Mouse (Mus musculus): ENCODE data around the gene Fam173a. TPM values are rescaled to one million over a fixed set of nuclear protein-coding genes. Genes with fewer than 3 reads are reported as not detected.

The Fam173a gene
- total RNA-seq, 2 experiments from 2014 or later = 7.7 to 14.8 TPM

- no peak for ATAC-seq (replicated peaks; ENCODE audit: low FRiP score, poor library complexity, severe bottlenecking)
Observed at GRCm38 (mm10) chr17:25806507-25806906, 13.8 kb upstream of the Fam173a start.

GRCm38 (mm10) chr17:25802825-25803517 lies 10.3 kb upstream of the Fam173a start:
- ATAC-seq (replicated peaks; ENCODE audit: low FRiP score, poor library complexity, severe bottlenecking) = no peak

- ATAC-seq (replicated peaks; ENCODE audit: low FRiP score, poor library complexity, severe bottlenecking) = peak; percentile 74
Observed at GRCm38 (mm10) chr17:25801029-25801428, 8.3 kb upstream of the Fam173a start.

GRCm38 (mm10) chr17:25796951-25797369 lies 4.3 kb upstream of the Fam173a start, which contains the start of gene Metrn:
TSS of gene Metrn (minus strand) at chr17:25797136.
- peak; percentile 83 for ATAC-seq (replicated peaks; ENCODE audit: low FRiP score, poor library complexity, severe bottlenecking)

- ATAC-seq (replicated peaks; ENCODE audit: low FRiP score, poor library complexity, severe bottlenecking) = no peak
Observed at GRCm38 (mm10) chr17:25796211-25796771, 3.6 kb upstream of the Fam173a start.

- ATAC-seq (replicated peaks; ENCODE audit: low FRiP score, poor library complexity, severe bottlenecking) = no peak
Observed at GRCm38 (mm10) chr17:25795609-25796092, 3.0 kb upstream of the Fam173a start, which contains the start of gene AC134908.4. TSS of gene AC134908.4 (minus strand) at chr17:25795659.

GRCm38 (mm10) chr17:25794998-25795397 lies 2.3 kb upstream of the Fam173a start:
- ATAC-seq (replicated peaks; ENCODE audit: low FRiP score, poor library complexity, severe bottlenecking) = no peak

GRCm38 (mm10) chr17:25794197-25794596 lies 1.5 kb upstream of the Fam173a start:
- no peak for ATAC-seq (replicated peaks; ENCODE audit: low FRiP score, poor library complexity, severe bottlenecking)

GRCm38 (mm10) chr17:25791843-25792527 lies 716 bp downstream of the Fam173a start:
- ATAC-seq (replicated peaks; ENCODE audit: low FRiP score, poor library complexity, severe bottlenecking) = peak; percentile 77

GRCm38 (mm10) chr17:25791320-25791842 lies 1.3 kb downstream of the Fam173a start:
- ATAC-seq (replicated peaks; ENCODE audit: low FRiP score, poor library complexity, severe bottlenecking) = no peak

GRCm38 (mm10) chr17:25786781-25787504 lies 5.8 kb downstream of the Fam173a start:
- ATAC-seq (replicated peaks; ENCODE audit: low FRiP score, poor library complexity, severe bottlenecking) = no peak

GRCm38 (mm10) chr17:25786280-25786679 lies 6.4 kb downstream of the Fam173a start, which contains the start of gene Ccdc78:
TSS of gene Ccdc78 (plus strand) at chr17:25786580.
- no peak for ATAC-seq (replicated peaks; ENCODE audit: low FRiP score, poor library complexity, severe bottlenecking)

- peak; percentile 86 for ATAC-seq (replicated peaks; ENCODE audit: low FRiP score, poor library complexity, severe bottlenecking)
Observed at GRCm38 (mm10) chr17:25785281-25785745, 7.4 kb downstream of the Fam173a start, which contains the start of gene Haghl. TSS of gene Haghl (minus strand) at chr17:25785673.

- no peak for ATAC-seq (replicated peaks; ENCODE audit: low FRiP score, poor library complexity, severe bottlenecking)
Observed at GRCm38 (mm10) chr17:25783861-25784574, 8.7 kb downstream of the Fam173a start.

- ATAC-seq (replicated peaks; ENCODE audit: low FRiP score, poor library complexity, severe bottlenecking) = no peak
Observed at GRCm38 (mm10) chr17:25783086-25783485, 9.6 kb downstream of the Fam173a start.

GRCm38 (mm10) chr17:25781339-25781738 lies 11.4 kb downstream of the Fam173a start:
- ATAC-seq (replicated peaks; ENCODE audit: low FRiP score, poor library complexity, severe bottlenecking) = no peak

- ATAC-seq (replicated peaks; ENCODE audit: low FRiP score, poor library complexity, severe bottlenecking) = no peak
Observed at GRCm38 (mm10) chr17:25777948-25778347, 14.8 kb downstream of the Fam173a start.

GRCm38 (mm10) chr17:25775318-25776062 lies 17.2 kb downstream of the Fam173a start:
- ATAC-seq (replicated peaks; ENCODE audit: low FRiP score, poor library complexity, severe bottlenecking) = no peak
